Mouse (Mus musculus): ENCODE measurements at regions not wholly inside any gene's neighbourhood (a gene's known extent, or its start where the extent isn't known, plus 50 kb on each side); places are given as distances from the start of the nearest gene placed in this dataset.

- no peak for DNase-seq (ENCODE audit: extremely low spot score)
These were observed 111.9 kb upstream of the Zbtb40 start for GRCm38 (mm10) chr4:137160526-137160925.

- no peak for DNase-seq (ENCODE audit: extremely low spot score)
These were observed 109.6 kb upstream of the Zbtb40 start for GRCm38 (mm10) chr4:137158201-137158600.

- no peak for DNase-seq (ENCODE audit: extremely low spot score)
These were observed 108.0 kb upstream of the Zbtb40 start for GRCm38 (mm10) chr4:137156441-137157105.

GRCm38 (mm10) chr4:137148756-137149155 lies 100.2 kb upstream of the Zbtb40 start:
- DNase-seq (ENCODE audit: extremely low spot score), result no peak

GRCm38 (mm10) chr4:137147795-137148194 lies 99.2 kb upstream of the Zbtb40 start:
- no peak for DNase-seq (ENCODE audit: extremely low spot score)

GRCm38 (mm10) chr4:137146326-137146725 lies 97.7 kb upstream of the Zbtb40 start:
- no peak for DNase-seq (ENCODE audit: extremely low spot score)

- DNase-seq (ENCODE audit: extremely low spot score), result peak; percentile 62
These were observed 93.7 kb upstream of the Zbtb40 start for GRCm38 (mm10) chr4:137142316-137142715.

- DNase-seq (ENCODE audit: extremely low spot score), result no peak
These were observed 90.6 kb upstream of the Zbtb40 start for GRCm38 (mm10) chr4:137139051-137139705.

GRCm38 (mm10) chr4:137138127-137138526 lies 89.5 kb upstream of the Zbtb40 start:
- no peak for DNase-seq (ENCODE audit: extremely low spot score)

- DNase-seq (ENCODE audit: extremely low spot score), result no peak
These were observed 87.7 kb upstream of the Zbtb40 start for GRCm38 (mm10) chr4:137136313-137136712.

GRCm38 (mm10) chr4:137135792-137136191 lies 87.2 kb upstream of the Zbtb40 start:
- DNase-seq (ENCODE audit: extremely low spot score), result no peak

GRCm38 (mm10) chr4:137134553-137134952 lies 86.0 kb upstream of the Zbtb40 start:
- DNase-seq (ENCODE audit: extremely low spot score), result no peak

- no peak for DNase-seq (ENCODE audit: extremely low spot score)
These were observed 85.2 kb upstream of the Zbtb40 start for GRCm38 (mm10) chr4:137133789-137134188.

- no peak for DNase-seq (ENCODE audit: extremely low spot score)
These were observed 82.1 kb upstream of the Zbtb40 start for GRCm38 (mm10) chr4:137130619-137131212.

- DNase-seq (ENCODE audit: extremely low spot score), result peak; percentile 53
These were observed 79.6 kb upstream of the Zbtb40 start for GRCm38 (mm10) chr4:137128152-137128551.

- DNase-seq (ENCODE audit: extremely low spot score), result no peak
These were observed 73.1 kb upstream of the Zbtb40 start for GRCm38 (mm10) chr4:137121684-137122083.

GRCm38 (mm10) chr4:137120597-137120996 lies 72.0 kb upstream of the Zbtb40 start:
- no peak for DNase-seq (ENCODE audit: extremely low spot score)

GRCm38 (mm10) chr4:137118332-137118715 lies 69.7 kb upstream of the Zbtb40 start:
- DNase-seq (ENCODE audit: extremely low spot score), result no peak

GRCm38 (mm10) chr4:137117471-137118331 lies 69.1 kb upstream of the Zbtb40 start:
- DNase-seq (ENCODE audit: extremely low spot score), result peak; percentile 83

GRCm38 (mm10) chr4:137115062-137115461 lies 66.5 kb upstream of the Zbtb40 start:
- no peak for DNase-seq (ENCODE audit: extremely low spot score)

GRCm38 (mm10) chr4:137110276-137110675 lies 61.7 kb upstream of the Zbtb40 start:
- DNase-seq (ENCODE audit: extremely low spot score), result no peak

- no peak for DNase-seq (ENCODE audit: extremely low spot score)
These were observed 55.9 kb upstream of the Zbtb40 start for GRCm38 (mm10) chr4:137104447-137105044.
